Mouse (Mus musculus) E14TG2a.4 (cell line): Measurements from ENCODE around the gene Tlr12.

Experiments
- H3K27me3 ChIP-seq: 2 replicates; pipeline ENCODE4 v1.6.1; 2014; ENCODE audit warnings: low read length, control low read depth; ENCODE audit not compliant: insufficient read depth
- H3K36me3 ChIP-seq: 2 replicates; pipeline ENCODE4 v1.6.1; 2014; ENCODE audit warnings: low read length, control low read depth; ENCODE audit not compliant: insufficient read depth
- H3K4me1 ChIP-seq: replicated peaks from 2 replicates; pipeline ENCODE4 v1.6.1; 2014; ENCODE audit warnings: low read depth, low read length, control low read depth
- H3K4me3 ChIP-seq: replicated peaks from 2 replicates; pipeline ENCODE4 v1.5.1; 2014; ENCODE audit warnings: mild to moderate bottlenecking, low read length
- H3K9me3 ChIP-seq: 2 replicates; pipeline ENCODE4 v1.6.1; 2014; ENCODE audit warnings: low read length, control low read depth
- CTCF ChIP-seq: conservative IDR thresholded peaks from 2 replicates; pipeline ENCODE4 v1.5.1; 2014; ENCODE audit warnings: low read length
- NANOG ChIP-seq: IDR thresholded peaks from 2 replicates; pipeline ENCODE4 v1.6.1; 2014; ENCODE audit warnings: borderline replicate concordance, low read length, mixed read lengths
- POU5F1 ChIP-seq: IDR thresholded peaks from 2 replicates; pipeline ENCODE4 v1.6.1; 2014; ENCODE audit warnings: low read length, borderline replicate concordance

Gene Tlr12

GRCm38 (mm10) chr4:128579182-128579581 is 39.2 kb downstream of the Tlr12 start:
- TF ChIP-seq NANOG (no peak), CTCF (peak; percentile 82)
- no peaks in the 10 kb centered on the region for H3K27me3 ChIP-seq
- peaks cover 40% of the 10 kb centered on the region for H3K36me3 ChIP-seq
- H3K4me1 ChIP-seq, result no peaks in the 10 kb centered on the region
- H3K4me3 ChIP-seq, result no peak overlapping the region
- H3K9me3 ChIP-seq, result peaks cover 37% of the 10 kb centered on the region

- H3K36me3 ChIP-seq, result peaks cover 9% of the 10 kb centered on the region
These were observed 42.6 kb downstream of the Tlr12 start for GRCm38 (mm10) chr4:128575811-128576210.

More at GRCm38 (mm10) chr4:128575811-128576210, 42.6 kb downstream of the Tlr12 start:
- Histone ChIP-seq H3K4me1 (peaks cover 6% of the 10 kb centered on the region), H3K4me3 (no peak overlapping the region), H3K27me3 (no peaks in the 10 kb centered on the region), H3K9me3 (peaks cover 3% of the 10 kb centered on the region; the same call in 1 of the 2 replicates)
- no peak for TF ChIP-seq NANOG
- no peak for TF ChIP-seq POU5F1
- no peak for TF ChIP-seq CTCF
